Mouse (Mus musculus): ENCODE data around the gene Cdyl2. TPM values are rescaled to one million over a fixed set of nuclear protein-coding genes. Genes with fewer than 3 reads are reported as not detected.

Cdyl2 gene
- polyA plus RNA-seq, 1 experiment from 2014 or later = 12.7 TPM

Other genes with a start within 250 kb of the Cdyl2 start
- gene Dynlrb2, start 228.0 kb downstream of the Cdyl2 start, polyA plus RNA-seq (2014; fragmentation: Nextera tagmentation; extraction: Ambion mirVana) = 13.1 and 25.5 TPM in 2 replicates
- 36.0 and 36.3 TPM in 2 replicates for gene Cmc2, start 188.5 kb upstream of the Cdyl2 start, polyA plus RNA-seq (2014; fragmentation: Nextera tagmentation; extraction: Ambion mirVana)
- gene Cenpn, start 188.7 kb upstream of the Cdyl2 start, polyA plus RNA-seq (2014; fragmentation: Nextera tagmentation; extraction: Ambion mirVana) = 8.6 and 9.7 TPM in 2 replicates
- 26.2 and 28.3 TPM in 2 replicates for gene Atmin, start 210.4 kb upstream of the Cdyl2 start, polyA plus RNA-seq (2014; fragmentation: Nextera tagmentation; extraction: Ambion mirVana)
- gene 1700030J22Rik, start 246.0 kb upstream of the Cdyl2 start, polyA plus RNA-seq (2014; fragmentation: Nextera tagmentation; extraction: Ambion mirVana) = 5.5 and 6.1 TPM in 2 replicates

Measured in hindbrain, embryonic 14.5 days (tissue).